Mouse (Mus musculus) frontal cortex, postnatal 25 days (tissue): ENCODE results near the gene Igfbp3.

Experiments used
- DNase-seq, 2 experiments: peaks; one replicate each; pipeline ENCODE4 v3.0.0; 2022; ENCODE audit warnings: low spot score in 2 of 2

Gene Igfbp3

DNA sequence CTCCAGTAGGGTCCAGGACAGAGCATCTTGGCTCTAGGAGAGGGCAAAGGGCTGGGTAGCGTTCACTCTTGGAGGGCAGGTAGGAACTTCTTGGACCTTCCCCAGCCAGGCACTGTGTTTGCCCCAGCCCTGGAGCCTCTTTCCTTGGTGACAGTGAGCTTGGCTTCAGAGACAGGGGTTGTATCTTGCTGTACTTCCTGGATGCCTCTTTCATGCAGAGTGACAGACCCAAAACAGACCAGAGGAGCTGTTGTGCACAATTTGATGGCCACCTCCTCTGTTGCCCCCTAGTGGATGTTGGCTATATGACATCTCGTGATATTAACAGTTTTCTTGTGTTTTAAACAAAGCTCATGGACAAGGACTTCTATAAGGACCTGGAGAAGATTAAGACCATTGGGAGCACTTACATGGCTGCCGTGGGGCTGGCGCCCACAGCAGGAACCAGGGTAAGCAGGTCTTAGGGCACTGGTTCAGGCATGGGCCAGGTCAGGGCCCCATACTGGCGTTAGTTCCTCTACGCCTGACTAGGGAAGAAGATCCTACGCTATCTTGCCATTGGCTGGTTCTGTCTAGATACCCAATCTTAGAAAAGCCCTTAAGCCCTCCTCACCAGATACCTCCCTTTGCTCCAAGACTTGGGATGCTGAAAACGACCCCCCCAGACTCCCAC is 52.1 kb downstream of the Igfbp3 start:
- no peak for DNase-seq

DNA sequence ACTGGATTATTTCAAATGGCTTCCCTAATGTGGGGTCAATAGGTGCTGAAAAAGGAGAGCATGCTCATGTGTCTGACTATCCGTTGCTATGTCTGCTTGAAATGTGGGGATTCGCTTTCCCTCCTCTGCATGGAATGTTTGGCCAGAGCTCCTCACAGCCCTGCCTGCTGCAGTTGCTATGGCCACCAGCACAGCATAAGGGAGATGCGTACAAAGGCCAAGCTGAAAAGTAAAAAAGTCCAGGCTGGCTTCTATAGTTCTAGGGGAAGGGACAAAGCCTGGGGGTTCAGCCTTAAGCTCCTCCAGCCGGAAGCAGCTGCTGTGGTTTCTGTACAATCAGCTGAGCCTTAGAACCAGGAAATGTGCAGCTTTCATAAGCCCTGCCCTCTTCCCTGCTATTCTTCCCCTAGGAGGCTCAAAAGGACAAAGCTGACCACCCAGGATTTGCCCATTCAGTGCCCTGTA is 53.1 kb downstream of the Igfbp3 start:
- DNase-seq: no peak

DNA sequence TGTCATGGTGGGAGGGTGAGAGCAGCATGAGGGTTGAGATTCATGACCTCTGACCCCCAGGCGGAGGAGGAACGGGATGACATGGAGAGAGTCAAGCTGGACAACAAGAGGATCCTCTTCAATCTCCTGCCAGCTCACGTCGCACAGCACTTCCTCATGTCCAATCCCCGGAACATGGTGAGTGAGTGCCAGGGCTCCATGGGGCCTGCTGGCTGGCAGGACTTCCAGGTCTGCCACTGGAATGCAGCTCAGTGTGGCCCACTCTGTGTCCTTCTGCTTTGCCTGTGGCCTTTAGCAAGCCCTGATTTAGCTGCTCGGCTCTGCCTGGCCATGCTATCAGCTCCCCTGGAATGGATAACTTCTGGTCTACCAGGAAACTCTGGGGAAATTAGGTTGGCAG is 53.6 kb downstream of the Igfbp3 start:
- no peak for DNase-seq

DNA sequence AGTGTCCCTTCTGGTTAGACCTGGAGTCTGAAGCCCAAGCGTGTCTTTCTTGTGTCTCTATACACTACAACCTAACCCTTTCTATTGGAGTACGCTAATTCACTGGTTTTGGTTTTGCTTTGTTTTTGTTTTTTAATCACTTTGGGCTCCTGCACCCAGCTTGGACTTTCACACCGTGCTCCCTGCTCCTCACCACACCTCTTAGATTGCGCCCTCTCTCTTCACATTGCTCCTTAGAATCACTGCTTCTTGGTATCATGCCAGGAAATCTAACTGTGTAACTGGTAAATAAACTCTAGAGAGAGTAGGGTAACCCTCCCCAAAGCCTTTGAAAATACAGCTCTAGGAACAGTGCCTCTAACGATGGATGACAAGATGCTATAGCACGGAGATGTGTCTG is 55.5 kb downstream of the Igfbp3 start:
- no peak for DNase-seq

DNA sequence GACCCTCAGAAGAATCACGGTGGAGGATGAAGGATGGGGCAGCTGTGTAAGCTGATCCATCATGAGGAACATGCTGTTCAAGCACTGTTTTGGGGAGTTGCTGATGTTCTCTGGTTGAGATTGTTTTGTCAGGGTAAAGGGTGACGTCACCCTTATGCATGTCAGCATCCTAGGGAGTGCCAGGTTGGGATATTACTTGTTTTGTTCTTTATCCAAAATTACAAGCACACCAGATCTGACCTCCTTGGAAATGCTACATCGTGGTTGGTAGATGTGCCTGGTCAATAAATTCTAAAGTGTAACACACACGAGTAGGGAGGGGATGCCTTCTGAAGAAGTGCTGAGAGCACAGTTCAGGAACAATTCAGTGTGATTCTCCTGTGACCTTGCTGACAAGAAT is 57.3 kb downstream of the Igfbp3 start:
- no peak for DNase-seq
